Mouse (Mus musculus) intestine, postnatal 0 days (tissue): ENCODE results near the gene Grap2. TPM values are rescaled to one million over a fixed set of nuclear protein-coding genes. Genes with fewer than 3 reads are reported as not detected.
A peak's percentile ranks its signal among the peaks of the same experiment; 100 is the strongest.
"Not testable (repeated sequence)": the region's sequence is repeated elsewhere in the genome, so short reads cannot be mapped to it uniquely, and the experiment has no call there.

Source experiments
- ATAC-seq: fragments of 200-750 bp; cut with Nextera tagmentation; 2 replicates; pipeline ENCODE4 v1.8.0; 2017; ENCODE audit warnings: mild to moderate bottlenecking, moderate TSS enrichment, moderate library complexity
- H3K27ac ChIP-seq: fragments of 300-500 bp; sonication (generic); 2 replicates; pipeline ENCODE4 v1.5.1; 2014; ENCODE audit warnings: mild to moderate bottlenecking, low read depth, low read length, moderate library complexity
- H3K27me3 ChIP-seq: fragments of 300-500 bp; sonication (generic); replicated peaks from 2 replicates; pipeline ENCODE4 v1.6.1; 2014; ENCODE audit warnings: low read length, mixed read lengths; ENCODE audit not compliant: control insufficient read depth, insufficient read depth
- H3K36me3 ChIP-seq: fragments of 300-500 bp; sonication (generic); 2 replicates; pipeline ENCODE4 v1.6.1; 2014; ENCODE audit warnings: mild to moderate bottlenecking, moderate library complexity; ENCODE audit not compliant: control insufficient read depth, insufficient read depth
- H3K4me1 ChIP-seq: fragments of 300-500 bp; sonication (generic); replicated peaks from 2 replicates; pipeline ENCODE4 v1.6.1; 2014; ENCODE audit warnings: antibody characterized with exemption, low read length, mixed read lengths; ENCODE audit not compliant: control insufficient read depth, insufficient read depth
- H3K4me2 ChIP-seq: fragments of 300-500 bp; sonication (generic); replicated peaks from 2 replicates; pipeline ENCODE4 v1.6.1; 2014; ENCODE audit warnings: low read depth, mild to moderate bottlenecking, moderate library complexity
- H3K4me3 ChIP-seq: fragments of 300-500 bp; sonication (generic); 2 replicates; pipeline ENCODE4 v1.5.1; 2014; ENCODE audit warnings: low read depth, low read length
- H3K9ac ChIP-seq: fragments of 300-500 bp; sonication (generic); 2 replicates; pipeline ENCODE4 v1.6.1; 2014; ENCODE audit warnings: mild to moderate bottlenecking, low read depth, low read length
- H3K9me3 ChIP-seq: fragments of 300-500 bp; sonication (generic); 2 replicates; pipeline ENCODE4 v1.6.1; 2016; ENCODE audit warnings: mixed run types; ENCODE audit not compliant: control insufficient read depth
- CTCF ChIP-seq: sonication (generic); IDR thresholded peaks from 2 replicates; pipeline ENCODE4 v1.5.1; 2016; ENCODE audit warnings: low read depth, mild to moderate bottlenecking, control low read depth, antibody characterized with exemption, moderate library complexity
- WGBS: fragments of 180-500 bp; shearing (Covaris S2); extraction: QIAGEN DNeasy Blood & Tissue Kit; methylation state at CpG from one replicate; pipeline ENCODE4 v1.1.7; 2014; 5-methylcytosine and 5-hydroxymethylcytosine counted together
- polyA plus RNA-seq: library from polyadenylated mRNA; unstranded; fragments of >200 nt; fragmentation: Nextera tagmentation; extraction: Ambion mirVana; gene quantifications from 2 replicates; pipeline ENCODE4 v1.2.1, GENCODE M21; 2015

The Grap2 gene
- polyA plus RNA-seq, 1 experiment from 2014 or later: 0.27 TPM

- no peaks in the 10 kb centered on the region for H3K36me3 ChIP-seq
- TF ChIP-seq CTCF: no peak
- no peak overlapping the region for H3K4me2 ChIP-seq
- H3K4me3 ChIP-seq: no peak overlapping the region
- 59% methylated on average over 3 of the region's 3 CpGs for whole genome bisulfite sequencing
- H3K9ac ChIP-seq: no peak overlapping the region
- H3K27ac ChIP-seq: no peak overlapping the region
- no peaks in the 10 kb centered on the region for H3K4me1 ChIP-seq
- 0 out of 2 replicates have a peak, but pooled peaks cover 8% of the 10 kb centered on the region for H3K27me3 ChIP-seq
- ATAC-seq: no peak
- no peaks in the 10 kb centered on the region for H3K9me3 ChIP-seq
Observed at GRCm38 (mm10) chr15:80579121-80579520, 6.7 kb downstream of the Grap2 start.

GRCm38 (mm10) chr15:80580585-80580984 is 8.2 kb downstream of the Grap2 start:
- ATAC-seq, H3K36me3 ChIP-seq, H3K9me3 ChIP-seq, H3K4me2 ChIP-seq, H3K4me3 ChIP-seq, H3K27ac ChIP-seq, H3K27me3 ChIP-seq, H3K9ac ChIP-seq, H3K4me1 ChIP-seq: not testable (repeated sequence)
- WGBS: 62% methylated on average over 1 of the region's 1 CpGs

DNA sequence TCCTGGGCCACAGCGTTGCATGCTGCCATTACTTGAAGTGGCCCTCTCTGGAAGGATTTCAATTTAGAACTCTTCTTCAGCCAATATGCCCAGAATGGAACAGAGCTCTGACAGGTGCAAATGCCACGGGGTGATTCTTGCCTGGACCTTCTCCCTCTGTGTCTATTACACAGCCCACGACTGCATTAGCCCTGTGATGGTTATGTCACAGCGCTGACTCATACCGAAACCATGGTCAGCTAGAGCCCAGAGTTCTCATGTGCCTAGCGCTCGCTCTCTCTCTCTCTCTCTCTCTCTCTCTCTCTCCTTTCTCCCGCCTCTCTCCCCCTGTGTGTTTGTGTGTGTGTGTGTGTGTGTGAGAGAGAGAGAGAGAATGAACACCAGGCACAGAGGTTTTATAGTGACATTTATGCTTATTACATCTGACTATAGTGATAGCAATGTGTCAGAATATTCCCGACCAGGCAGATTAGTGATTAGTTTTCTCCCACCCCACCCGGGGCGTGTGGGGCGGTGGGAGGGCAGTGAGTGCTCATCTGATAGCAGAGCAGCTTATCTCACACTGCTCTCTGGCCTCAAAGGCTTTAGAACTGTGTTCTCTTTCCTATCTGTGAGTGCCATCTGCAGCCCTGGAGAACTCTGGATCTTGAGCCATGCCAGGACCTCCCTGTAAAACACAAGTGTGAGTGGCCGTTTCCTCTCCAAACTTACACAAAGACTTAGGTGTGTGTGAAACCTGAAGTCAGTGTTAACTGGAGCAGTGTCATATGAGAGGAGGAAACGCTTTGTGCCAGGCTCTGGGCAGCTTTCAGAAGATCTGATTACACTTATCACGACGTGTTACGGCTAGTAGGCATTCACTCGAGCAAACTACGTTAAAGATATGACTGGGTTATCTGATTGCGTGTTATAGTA is 10.4 kb downstream of the Grap2 start:
- no peak for TF ChIP-seq CTCF
- Histone ChIP-seq H3K4me3 (no peak overlapping the region), H3K27ac (no peak overlapping the region), H3K27me3 (no peaks in the 10 kb centered on the region), H3K36me3 (no peaks in the 10 kb centered on the region), H3K9me3 (no peaks in the 10 kb centered on the region), H3K4me1 (no peaks in the 10 kb centered on the region), H3K9ac (no peak overlapping the region), H3K4me2 (0 out of 2 replicates have a peak overlapping the region, but pooled peaks have one; percentile 7)
- no peak for ATAC-seq
- WGBS: 43% methylated on average over 20 of the region's 20 CpGs

DNA sequence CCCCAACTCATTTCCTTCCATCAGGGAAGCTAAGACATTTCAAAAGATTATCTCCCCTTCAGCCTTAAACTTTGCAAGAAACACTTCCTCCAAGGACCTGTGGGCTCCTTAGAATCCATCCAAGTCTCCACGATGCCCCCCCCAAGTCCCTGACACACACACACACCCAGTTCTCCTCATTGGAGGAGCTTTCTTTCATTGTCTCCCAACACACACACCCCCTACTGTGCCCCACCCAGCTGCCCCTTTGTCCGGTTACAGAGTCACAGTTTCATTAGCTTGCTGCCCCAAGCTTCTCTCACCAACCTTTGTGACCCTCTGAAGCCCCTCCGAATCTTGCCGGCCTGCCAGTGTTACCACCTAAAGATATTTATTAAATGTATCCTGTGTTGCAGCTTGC is 13.9 kb downstream of the Grap2 start:
- Histone ChIP-seq H3K9ac (no peak overlapping the region), H3K27ac (no peak overlapping the region), H3K4me2 (no peak overlapping the region), H3K27me3 (no peaks in the 10 kb centered on the region), H3K4me3 (no peak overlapping the region), H3K4me1 (no peaks in the 10 kb centered on the region), H3K9me3 (no peaks in the 10 kb centered on the region), H3K36me3 (no peaks in the 10 kb centered on the region)
- no peak for ATAC-seq
- TF ChIP-seq CTCF: no peak
- 41% methylated on average over 4 of the region's 4 CpGs for WGBS

DNA sequence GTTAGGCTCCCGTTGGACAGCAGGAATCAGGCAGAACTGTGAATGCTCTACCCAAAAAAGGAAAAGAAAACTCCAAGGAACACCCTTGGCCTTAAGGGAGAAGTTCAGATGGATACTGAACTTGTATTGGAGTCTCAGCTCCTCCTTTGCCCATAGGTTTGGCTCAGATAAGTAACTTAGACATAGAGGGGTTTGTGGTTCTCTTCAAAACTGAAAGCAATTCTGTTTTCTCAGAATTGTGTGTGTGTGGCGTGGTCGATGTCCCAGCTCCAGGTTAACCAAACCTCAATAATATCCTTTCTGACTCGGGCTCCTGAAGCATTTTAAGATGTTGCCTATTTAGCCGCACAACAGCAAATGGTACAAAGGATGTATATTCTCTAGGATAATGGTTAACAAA is 18.2 kb downstream of the Grap2 start:
- WGBS: 86% methylated on average over 5 of the region's 5 CpGs
- H3K27me3 ChIP-seq: no peaks in the 10 kb centered on the region
- no peak overlapping the region for H3K4me3 ChIP-seq
- no peak overlapping the region for H3K27ac ChIP-seq
- TF ChIP-seq CTCF: no peak
- H3K36me3 ChIP-seq: no peaks in the 10 kb centered on the region
- H3K9ac ChIP-seq: no peak overlapping the region
- no peaks in the 10 kb centered on the region for H3K4me1 ChIP-seq
- H3K4me2 ChIP-seq: no peak overlapping the region
- no peaks in the 10 kb centered on the region for H3K9me3 ChIP-seq
- ATAC-seq: no peak

- Histone ChIP-seq H3K36me3 (no peaks in the 10 kb centered on the region), H3K4me1 (no peaks in the 10 kb centered on the region), H3K27ac (no peak overlapping the region), H3K4me2 (no peak overlapping the region), H3K4me3 (no peak overlapping the region), H3K9ac (no peak overlapping the region), H3K27me3 (no peaks in the 10 kb centered on the region), H3K9me3 (no peaks in the 10 kb centered on the region)
- ATAC-seq: no peak
- TF ChIP-seq CTCF: no peak
- WGBS: 86% methylated on average over 6 of the region's 6 CpGs
Observed at GRCm38 (mm10) chr15:80592737-80593136, 20.3 kb downstream of the Grap2 start.
